Mouse (Mus musculus): ENCODE data around the gene Foxp1. TPM values are rescaled to one million over a fixed set of nuclear protein-coding genes. Genes with fewer than 3 reads are reported as not detected.

Foxp1 gene
- polyA plus RNA-seq, 1 experiment from 2014 or later, result 45.3 TPM

DNA sequence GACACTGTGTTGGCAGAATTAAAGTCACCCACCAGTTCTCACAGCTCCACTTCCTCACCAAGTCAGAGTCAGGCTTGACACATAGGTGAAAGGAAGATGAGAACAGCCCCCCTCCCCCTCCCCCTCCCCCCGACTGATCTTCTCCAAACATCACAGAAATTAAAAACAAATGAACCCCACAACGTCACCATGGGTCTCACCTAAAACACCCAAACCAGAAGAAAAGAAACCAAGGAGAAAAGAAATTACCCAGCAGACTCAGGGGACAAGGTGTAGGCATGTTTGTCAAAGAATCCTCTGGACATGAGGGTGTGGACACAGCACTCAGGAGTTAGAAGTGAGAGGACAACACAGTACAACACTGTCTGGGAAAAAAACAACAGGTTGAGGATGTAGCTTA, 93.6 kb downstream of the Foxp1 start:
- ATAC-seq, result no peak
- Histone ChIP-seq H3K4me1 (replicated peaks; ENCODE audit: control insufficient read depth, insufficient read depth, low read length) (no peaks in the 10 kb centered on the region; the same call in 1 of the 2 replicates), H3K9ac (ENCODE audit: low read depth, low read length) (no peak overlapping the region), H3K4me3 (ENCODE audit: low read depth, low read length) (no peak overlapping the region), H3K9me3 (ENCODE audit: control insufficient read depth) (no peaks in the 10 kb centered on the region), H3K36me3 (ENCODE audit: control insufficient read depth, insufficient read depth) (peaks cover 15% of the 10 kb centered on the region; the same call in 1 of the 2 replicates), H3K27me3 (replicated peaks; ENCODE audit: control insufficient read depth, insufficient read depth, low read length) (no peaks in the 10 kb centered on the region), H3K27ac (ENCODE audit: low read depth, low read length) (no peak overlapping the region), H3K4me2 (replicated peaks; ENCODE audit: low read depth) (no peak overlapping the region)
- 79% methylated on average over 2 of the region's 2 CpGs for WGBS
- no peak for TF ChIP-seq CTCF (IDR thresholded peaks at IDR 0.05; ENCODE audit: low read depth)

DNA sequence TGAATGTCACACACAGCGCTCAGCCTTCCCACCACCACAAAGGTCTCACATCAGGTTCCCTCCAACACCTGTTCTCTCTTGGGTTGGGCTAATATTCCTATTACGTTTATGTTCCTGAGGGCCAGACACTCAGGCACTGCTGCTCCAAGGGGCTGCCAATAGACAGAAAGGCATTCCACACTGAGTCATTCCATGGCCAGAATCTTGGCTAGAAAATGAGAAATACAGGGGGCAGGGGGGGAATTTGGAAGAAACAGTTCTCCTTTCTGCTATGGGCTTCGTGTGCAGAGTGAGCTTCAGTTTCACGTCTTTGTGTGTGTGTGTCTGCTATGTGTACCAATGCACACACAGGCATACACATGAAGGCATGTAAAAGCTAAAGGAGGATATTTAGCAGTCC, 95.2 kb downstream of the Foxp1 start:
- ATAC-seq, result no peak
- H3K4me1 ChIP-seq (replicated peaks; ENCODE audit: control insufficient read depth, insufficient read depth, low read length), result no peaks in the 10 kb centered on the region; the same call in 1 of the 2 replicates
- no peak for TF ChIP-seq CTCF (IDR thresholded peaks at IDR 0.05; ENCODE audit: low read depth)
- H3K27me3 ChIP-seq (replicated peaks; ENCODE audit: control insufficient read depth, insufficient read depth, low read length), result no peaks in the 10 kb centered on the region
- 0 out of 2 replicates have a peak, but pooled peaks cover 8% of the 10 kb centered on the region for H3K36me3 ChIP-seq (ENCODE audit: control insufficient read depth, insufficient read depth)
- H3K9me3 ChIP-seq (ENCODE audit: control insufficient read depth), result no peaks in the 10 kb centered on the region
- 89% methylated on average over 4 of the region's 4 CpGs for WGBS
- H3K4me3 ChIP-seq (ENCODE audit: low read depth, low read length), result no peak overlapping the region
- H3K27ac ChIP-seq (ENCODE audit: low read depth, low read length), result no peak overlapping the region
- H3K4me2 ChIP-seq (replicated peaks; ENCODE audit: low read depth), result no peak overlapping the region
- no peak overlapping the region for H3K9ac ChIP-seq (ENCODE audit: low read depth, low read length)

DNA sequence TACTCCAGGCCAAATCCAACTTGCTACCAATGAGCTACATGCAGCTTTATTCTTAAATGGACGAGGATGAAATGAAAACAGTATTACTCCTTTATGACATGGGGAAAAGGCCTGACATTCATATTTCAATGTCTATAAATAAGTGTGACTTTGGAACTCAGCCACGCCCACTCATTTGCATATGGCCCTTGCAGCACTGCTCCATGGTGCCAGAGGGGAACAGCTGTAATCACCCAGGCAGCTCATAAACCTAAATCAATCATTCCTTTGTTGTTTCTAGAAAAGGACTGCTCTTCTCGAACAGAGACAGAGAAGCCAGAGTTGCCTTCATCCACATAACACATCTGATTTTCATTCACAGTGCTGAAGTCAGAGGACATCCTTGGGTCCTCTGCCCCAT, 97.5 kb downstream of the Foxp1 start:
- H3K27ac ChIP-seq (ENCODE audit: low read depth, low read length), result no peak overlapping the region
- H3K4me1 ChIP-seq (replicated peaks; ENCODE audit: control insufficient read depth, insufficient read depth, low read length), result no peaks in the 10 kb centered on the region; the same call in 1 of the 2 replicates
- peak; percentile 71 for ATAC-seq
- 0 out of 2 replicates have a peak, but pooled peaks cover 8% of the 10 kb centered on the region for H3K36me3 ChIP-seq (ENCODE audit: control insufficient read depth, insufficient read depth)
- H3K4me3 ChIP-seq (ENCODE audit: low read depth, low read length), result no peak overlapping the region
- H3K27me3 ChIP-seq (replicated peaks; ENCODE audit: control insufficient read depth, insufficient read depth, low read length), result no peaks in the 10 kb centered on the region
- no peak for TF ChIP-seq CTCF (IDR thresholded peaks at IDR 0.05; ENCODE audit: low read depth)
- no peak overlapping the region for H3K9ac ChIP-seq (ENCODE audit: low read depth, low read length)
- no peak overlapping the region for H3K4me2 ChIP-seq (replicated peaks; ENCODE audit: low read depth)
- WGBS, result 40% methylated on average over 3 of the region's 3 CpGs
- H3K9me3 ChIP-seq (ENCODE audit: control insufficient read depth), result no peaks in the 10 kb centered on the region

DNA sequence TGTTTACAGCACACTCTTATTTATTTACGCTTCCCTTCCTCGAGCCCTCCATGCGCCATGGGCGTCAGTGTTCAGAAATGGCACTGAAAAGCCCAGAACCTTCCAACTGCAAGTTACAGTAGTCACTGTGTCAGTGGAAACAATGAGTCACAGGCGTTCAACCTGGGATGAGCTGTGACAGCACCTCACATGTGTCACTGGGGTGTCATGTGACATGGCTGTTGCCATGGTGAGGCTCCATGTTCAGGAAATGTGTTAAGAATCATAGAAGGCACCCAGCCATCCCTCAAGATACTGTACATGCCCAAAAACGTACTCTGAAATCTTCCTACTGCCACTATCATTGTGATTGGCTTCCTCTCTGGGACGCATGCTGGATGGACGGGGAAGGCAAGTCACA, 101.9 kb downstream of the Foxp1 start:
- no peaks in the 10 kb centered on the region for H3K9me3 ChIP-seq (ENCODE audit: control insufficient read depth)
- no peak overlapping the region for H3K4me2 ChIP-seq (replicated peaks; ENCODE audit: low read depth)
- 86% methylated on average over 8 of the region's 8 CpGs for WGBS
- no peaks in the 10 kb centered on the region; the same call in 1 of the 2 replicates for H3K4me1 ChIP-seq (replicated peaks; ENCODE audit: control insufficient read depth, insufficient read depth, low read length)
- no peaks in the 10 kb centered on the region for H3K36me3 ChIP-seq (ENCODE audit: control insufficient read depth, insufficient read depth)
- no peak for TF ChIP-seq CTCF (IDR thresholded peaks at IDR 0.05; ENCODE audit: low read depth)
- H3K9ac ChIP-seq (ENCODE audit: low read depth, low read length), result no peak overlapping the region
- ATAC-seq, result no peak
- no peak overlapping the region for H3K27ac ChIP-seq (ENCODE audit: low read depth, low read length)
- no peaks in the 10 kb centered on the region for H3K27me3 ChIP-seq (replicated peaks; ENCODE audit: control insufficient read depth, insufficient read depth, low read length)
- no peak overlapping the region for H3K4me3 ChIP-seq (ENCODE audit: low read depth, low read length)

DNA sequence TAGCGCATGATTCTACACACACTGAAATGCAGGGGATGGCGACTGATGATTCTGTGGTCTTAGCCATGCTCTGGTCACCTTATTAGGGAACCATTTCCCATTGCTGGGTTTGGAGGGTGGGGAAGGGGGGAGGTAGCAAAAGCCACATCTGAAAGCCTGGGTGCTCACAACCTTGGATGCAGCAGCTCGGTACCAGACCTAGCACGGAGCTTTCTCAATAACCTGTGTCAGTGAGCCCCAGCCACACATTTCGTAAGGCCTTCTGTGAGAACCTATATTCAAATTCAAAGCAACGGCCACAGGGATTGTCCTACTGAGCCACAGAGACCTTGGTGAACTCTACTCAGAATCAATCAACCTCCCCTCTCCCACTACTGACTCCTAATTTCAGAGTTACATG, 109.9 kb downstream of the Foxp1 start:
- no peak overlapping the region for H3K9ac ChIP-seq (ENCODE audit: low read depth, low read length)
- TF ChIP-seq CTCF (IDR thresholded peaks at IDR 0.05; ENCODE audit: low read depth), result no peak
- no peak overlapping the region for H3K27ac ChIP-seq (ENCODE audit: low read depth, low read length)
- no peaks in the 10 kb centered on the region; the same call in 1 of the 2 replicates for H3K4me1 ChIP-seq (replicated peaks; ENCODE audit: control insufficient read depth, insufficient read depth, low read length)
- no peaks in the 10 kb centered on the region for H3K27me3 ChIP-seq (replicated peaks; ENCODE audit: control insufficient read depth, insufficient read depth, low read length)
- ATAC-seq, result no peak
- H3K4me3 ChIP-seq (ENCODE audit: low read depth, low read length), result no peak overlapping the region
- H3K4me2 ChIP-seq (replicated peaks; ENCODE audit: low read depth), result no peak overlapping the region
- WGBS, result 90% methylated on average over 6 of the region's 6 CpGs
- H3K36me3 ChIP-seq (ENCODE audit: control insufficient read depth, insufficient read depth), result no peaks in the 10 kb centered on the region
- H3K9me3 ChIP-seq (ENCODE audit: control insufficient read depth), result no peaks in the 10 kb centered on the region

DNA sequence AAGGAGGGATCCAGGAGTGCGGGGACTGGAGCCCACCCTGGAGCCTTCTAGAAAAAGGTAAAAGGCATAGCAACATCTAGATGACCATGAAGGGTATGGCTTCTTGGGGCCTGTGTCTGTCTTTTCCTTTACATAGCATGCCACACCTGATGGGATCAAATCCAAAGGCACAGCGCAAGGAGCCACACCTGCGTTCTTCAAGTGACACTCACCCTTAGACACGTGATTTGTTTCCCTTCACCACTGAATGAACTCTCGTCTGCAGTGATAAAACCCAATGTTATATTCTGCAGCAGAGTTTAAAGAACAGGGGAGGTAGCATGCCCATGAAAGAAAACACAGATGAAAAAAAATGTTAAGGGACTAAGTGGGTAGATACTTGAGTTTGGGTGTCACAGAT, 112.9 kb downstream of the Foxp1 start:
- no peak overlapping the region for H3K27ac ChIP-seq (ENCODE audit: low read depth, low read length)

DNA sequence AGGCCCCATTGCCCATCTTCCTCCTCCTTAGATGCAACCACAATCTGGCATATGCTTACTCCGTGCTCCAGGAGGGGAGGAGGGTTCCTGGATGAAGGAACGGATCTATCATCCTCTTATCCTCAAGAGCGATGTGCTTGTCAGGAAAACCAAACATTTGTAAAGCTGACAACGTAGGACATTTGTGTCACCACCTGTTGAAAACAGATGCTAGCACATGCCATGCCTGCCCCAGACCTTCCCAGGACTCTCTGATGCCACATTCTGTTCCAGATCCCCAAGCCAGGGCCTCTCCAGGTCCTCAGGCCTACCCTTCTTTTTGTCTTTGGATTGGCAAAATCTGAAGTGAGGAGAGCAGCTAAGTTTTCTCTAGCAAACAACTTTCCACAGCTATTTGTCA, 113.6 kb downstream of the Foxp1 start:
- 78% methylated on average over 4 of the region's 4 CpGs for WGBS
- no peaks in the 10 kb centered on the region for H3K36me3 ChIP-seq (ENCODE audit: control insufficient read depth, insufficient read depth)
- no peak overlapping the region for H3K4me3 ChIP-seq (ENCODE audit: low read depth, low read length)
- no peak overlapping the region for H3K27ac ChIP-seq (ENCODE audit: low read depth, low read length)
- H3K9me3 ChIP-seq (ENCODE audit: control insufficient read depth), result no peaks in the 10 kb centered on the region
- TF ChIP-seq CTCF (IDR thresholded peaks at IDR 0.05; ENCODE audit: low read depth), result no peak
- no peak for ATAC-seq
- H3K27me3 ChIP-seq (replicated peaks; ENCODE audit: control insufficient read depth, insufficient read depth, low read length), result no peaks in the 10 kb centered on the region
- H3K4me2 ChIP-seq (replicated peaks; ENCODE audit: low read depth), result no peak overlapping the region
- H3K4me1 ChIP-seq (replicated peaks; ENCODE audit: control insufficient read depth, insufficient read depth, low read length), result no peaks in the 10 kb centered on the region; the same call in 1 of the 2 replicates
- H3K9ac ChIP-seq (ENCODE audit: low read depth, low read length), result no peak overlapping the region

More for the DNA sequence above, 112.9 kb downstream of the Foxp1 start:
- H3K4me1 ChIP-seq (replicated peaks; ENCODE audit: control insufficient read depth, insufficient read depth, low read length), result no peaks in the 10 kb centered on the region; the same call in 1 of the 2 replicates
- WGBS, result 54% methylated on average over 5 of the region's 5 CpGs
- no peak overlapping the region for H3K9ac ChIP-seq (ENCODE audit: low read depth, low read length)
- ATAC-seq, result peak; percentile 38; the same call in 1 of the 2 replicates
- H3K4me2 ChIP-seq (replicated peaks; ENCODE audit: low read depth), result no peak overlapping the region
- H3K27me3 ChIP-seq (replicated peaks; ENCODE audit: control insufficient read depth, insufficient read depth, low read length), result no peaks in the 10 kb centered on the region
- no peak for TF ChIP-seq CTCF (IDR thresholded peaks at IDR 0.05; ENCODE audit: low read depth)
- no peak overlapping the region for H3K4me3 ChIP-seq (ENCODE audit: low read depth, low read length)
- H3K36me3 ChIP-seq (ENCODE audit: control insufficient read depth, insufficient read depth), result no peaks in the 10 kb centered on the region
- H3K9me3 ChIP-seq (ENCODE audit: control insufficient read depth), result no peaks in the 10 kb centered on the region

All from intestine, postnatal 0 days (tissue).